Mouse (Mus musculus): ENCODE data around the gene Polr3gl.

The Polr3gl gene

GRCm38 (mm10) chr3:96598156-96599068, 4.4 kb upstream of the Polr3gl start:
- DNase-seq (ENCODE audit: low read depth, low spot score) = no peak

GRCm38 (mm10) chr3:96597435-96597891, 3.5 kb upstream of the Polr3gl start:
- DNase-seq (ENCODE audit: low read depth, low spot score) = no peak

- DNase-seq (ENCODE audit: low read depth, low spot score) = no peak
Measured at GRCm38 (mm10) chr3:96596855-96597254, 2.9 kb upstream of the Polr3gl start.

GRCm38 (mm10) chr3:96596228-96596707, 2.3 kb upstream of the Polr3gl start, which contains the start of gene Ankrd34a:
TSS of gene Ankrd34a (plus strand) at chr3:96596636.
- DNase-seq (ENCODE audit: low read depth, low spot score) = peak; percentile 46

- DNase-seq (ENCODE audit: low read depth, low spot score) = no peak
Measured at GRCm38 (mm10) chr3:96595661-96596060, 1.7 kb upstream of the Polr3gl start.

- no peak for DNase-seq (ENCODE audit: low read depth, low spot score)
Measured at GRCm38 (mm10) chr3:96594851-96595250, 870 bp upstream of the Polr3gl start.

- DNase-seq (ENCODE audit: low read depth, low spot score) = no peak
Measured at GRCm38 (mm10) chr3:96593374-96593773, 607 bp downstream of the Polr3gl start.

GRCm38 (mm10) chr3:96590657-96591056, 3.3 kb downstream of the Polr3gl start:
- DNase-seq (ENCODE audit: low read depth, low spot score) = no peak

GRCm38 (mm10) chr3:96583386-96583785, 10.6 kb downstream of the Polr3gl start:
- no peak for DNase-seq (ENCODE audit: low read depth, low spot score)

GRCm38 (mm10) chr3:96581771-96582515, 12.0 kb downstream of the Polr3gl start:
- DNase-seq (ENCODE audit: low read depth, low spot score) = no peak

- DNase-seq (ENCODE audit: low read depth, low spot score) = no peak
Measured at GRCm38 (mm10) chr3:96581141-96581540, 12.8 kb downstream of the Polr3gl start.

GRCm38 (mm10) chr3:96579885-96580454, 14.0 kb downstream of the Polr3gl start:
- DNase-seq (ENCODE audit: low read depth, low spot score) = peak; percentile 86

GRCm38 (mm10) chr3:96579239-96579750, 14.7 kb downstream of the Polr3gl start:
- DNase-seq (ENCODE audit: low read depth, low spot score) = no peak

GRCm38 (mm10) chr3:96578561-96579238, 15.3 kb downstream of the Polr3gl start:
- DNase-seq (ENCODE audit: low read depth, low spot score) = no peak

GRCm38 (mm10) chr3:96577566-96577965, 16.4 kb downstream of the Polr3gl start:
- DNase-seq (ENCODE audit: low read depth, low spot score) = no peak

GRCm38 (mm10) chr3:96576690-96577541, 17.1 kb downstream of the Polr3gl start, which contains the start of gene Gm16253:
TSS of gene Gm16253 (plus strand) at chr3:96576984.
- DNase-seq (ENCODE audit: low read depth, low spot score) = no peak

- DNase-seq (ENCODE audit: low read depth, low spot score) = no peak
Measured at GRCm38 (mm10) chr3:96576005-96576658, 17.8 kb downstream of the Polr3gl start.

GRCm38 (mm10) chr3:96575272-96575984, 18.6 kb downstream of the Polr3gl start:
- no peak for DNase-seq (ENCODE audit: low read depth, low spot score)
